Mouse (Mus musculus) olfactory bulb, adult 2 months (tissue): ENCODE measurements around the gene Aox2. TPM values are rescaled to one million over a fixed set of nuclear protein-coding genes. Genes with fewer than 3 reads are reported as not detected.

Experiments used
- H3K27ac ChIP-seq: fragments of 200-500 bp; 2 replicates; pipeline ENCODE4 v1.5.1; 2012; ENCODE audit warnings: low read depth, low read length; ENCODE audit not compliant: insufficient read depth
- H3K4me1 ChIP-seq: fragments of 200-500 bp; 2 replicates; pipeline ENCODE4 v1.6.1; 2012; ENCODE audit warnings: low read length; ENCODE audit not compliant: control insufficient read depth, insufficient read depth
- H3K4me3 ChIP-seq: fragments of 200-500 bp; 2 replicates; pipeline ENCODE4 v1.5.1; 2012; ENCODE audit warnings: mild to moderate bottlenecking, low read depth, low read length, moderate library complexity; ENCODE audit not compliant: insufficient read depth
- CTCF ChIP-seq: fragments of 200-500 bp; IDR thresholded peaks from 2 replicates; pipeline ENCODE4 v1.5.1; 2012; ENCODE audit warnings: low read depth, mild to moderate bottlenecking, low read length, moderate library complexity; ENCODE audit not compliant: insufficient read depth
- POLR2A ChIP-seq: fragments of 200-500 bp; IDR thresholded peaks from 2 replicates; pipeline ENCODE4 v1.6.1; 2012; ENCODE audit warnings: mild to moderate bottlenecking, low read depth, low read length, moderate library complexity; ENCODE audit not compliant: insufficient read depth
- WGBS: fragments of 180-500 bp; shearing (Covaris S2); methylation state at CpG from one replicate; pipeline ENCODE4 v1.1.7; 2018; 5-methylcytosine and 5-hydroxymethylcytosine counted together
- polyA plus RNA-seq: library from polyadenylated mRNA; stranded (reverse); fragments of >200 nt; gene quantifications from 2 replicates; pipeline ENCODE4 v1.2.4, GENCODE M21; 2012; ENCODE audit warnings: low replicate concordance; ENCODE audit not compliant: missing spikeins, insufficient read depth, insufficient read length

Aox2 gene
- polyA plus RNA-seq, 1 experiment, result not detected

GRCm38 (mm10) chr1:58296278-58296677, 18.2 kb downstream of the Aox2 start:
- 4% methylated on average over 7 of the region's 7 CpGs for WGBS
- no peak for TF ChIP-seq POLR2A
- peak; percentile 60 for TF ChIP-seq CTCF
- Histone ChIP-seq H3K4me3 (no peak overlapping the region), H3K27ac (no peak overlapping the region), H3K4me1 (no peaks in the 10 kb centered on the region)

- no peak overlapping the region for H3K4me3 ChIP-seq
- TF ChIP-seq CTCF, result no peak
- TF ChIP-seq POLR2A, result no peak
- WGBS, result 61% methylated on average over 4 of the region's 4 CpGs
- H3K27ac ChIP-seq, result no peak overlapping the region
- H3K4me1 ChIP-seq, result no peaks in the 10 kb centered on the region
These were observed 18.7 kb downstream of the Aox2 start for GRCm38 (mm10) chr1:58296821-58297220.

DNA sequence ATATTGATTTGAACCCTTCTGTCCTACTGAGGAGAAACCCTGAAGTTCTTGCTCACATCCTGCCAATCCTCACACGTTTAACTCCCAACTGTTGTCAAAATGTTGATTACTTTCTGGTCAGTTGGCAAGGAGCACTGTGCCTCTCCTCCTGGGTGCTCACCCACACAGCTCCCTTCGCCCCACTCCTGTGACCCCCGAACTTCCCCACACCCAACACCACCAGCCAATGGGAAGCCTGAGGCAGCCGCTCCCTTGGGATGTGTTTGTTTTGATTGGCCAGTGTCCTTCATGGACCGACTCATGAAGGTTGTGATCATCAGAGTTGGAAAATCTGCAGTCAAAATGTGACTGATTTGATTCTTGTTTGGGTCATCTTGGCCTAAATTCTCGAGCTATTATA, 20.2 kb downstream of the Aox2 start:
- no peaks in the 10 kb centered on the region for H3K4me1 ChIP-seq
- WGBS, result 75% methylated on average over 6 of the region's 6 CpGs
- no peak overlapping the region for H3K4me3 ChIP-seq
- TF ChIP-seq CTCF (no peak), POLR2A (no peak)
- no peak overlapping the region for H3K27ac ChIP-seq

- TF ChIP-seq CTCF, result no peak
- H3K4me1 ChIP-seq, result peaks cover 3% of the 10 kb centered on the region; the same call in 1 of the 2 replicates
- no peak overlapping the region for H3K4me3 ChIP-seq
- 93% methylated on average over 7 of the region's 7 CpGs for WGBS
- no peak overlapping the region for H3K27ac ChIP-seq
These were observed 22.9 kb downstream of the Aox2 start for GRCm38 (mm10) chr1:58301073-58301472.

GRCm38 (mm10) chr1:58302015-58302414, 23.9 kb downstream of the Aox2 start:
- WGBS, result 82% methylated on average over 6 of the region's 6 CpGs
- no peak for TF ChIP-seq POLR2A
- TF ChIP-seq CTCF, result no peak
- peaks cover 3% of the 10 kb centered on the region; the same call in 1 of the 2 replicates for H3K4me1 ChIP-seq
- no peak overlapping the region for H3K4me3 ChIP-seq
- H3K27ac ChIP-seq, result no peak overlapping the region

DNA sequence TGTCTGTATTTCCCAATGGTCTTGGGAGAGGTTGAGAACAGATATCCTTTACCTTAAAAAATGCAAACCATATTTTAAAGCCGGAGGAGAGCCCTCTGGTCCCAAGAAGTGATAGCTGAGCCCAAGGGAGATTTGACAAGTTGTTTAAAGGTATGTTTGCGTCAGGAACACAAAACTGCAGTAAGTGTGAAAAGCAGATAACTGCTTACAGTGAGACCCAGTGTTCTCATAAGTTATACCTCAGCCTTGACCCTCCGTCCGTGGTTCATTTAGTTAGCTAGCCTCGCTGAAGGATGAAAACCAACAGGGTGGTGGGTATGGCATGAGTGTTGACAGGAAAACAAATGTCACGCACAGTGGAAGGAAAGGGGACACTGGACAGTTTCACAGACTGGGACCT, 24.9 kb downstream of the Aox2 start:
- no peak for TF ChIP-seq POLR2A
- Histone ChIP-seq H3K27ac (no peak overlapping the region), H3K4me1 (peaks cover 3% of the 10 kb centered on the region; the same call in 1 of the 2 replicates), H3K4me3 (no peak overlapping the region)
- 95% methylated on average over 6 of the region's 6 CpGs for WGBS

DNA sequence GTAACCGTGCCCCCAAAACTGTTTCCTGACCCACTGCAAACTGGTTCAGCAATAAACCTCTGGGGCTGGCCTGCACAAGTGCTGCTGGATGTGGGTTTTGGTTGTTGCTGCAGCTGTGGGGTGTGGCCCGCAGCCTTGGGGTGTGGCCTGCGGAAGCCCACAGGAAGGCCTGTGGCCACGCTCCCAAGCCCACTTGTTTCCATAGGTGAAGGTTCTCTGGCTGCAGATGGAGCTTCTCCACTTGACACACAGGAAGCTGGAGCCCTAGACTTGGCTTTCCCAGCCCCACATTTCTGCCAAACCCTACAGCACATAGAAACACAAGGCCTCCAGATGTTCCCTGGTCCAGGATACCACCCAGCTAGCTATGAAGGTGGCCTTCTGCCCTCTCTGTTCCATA, 25.6 kb downstream of the Aox2 start:
- Histone ChIP-seq H3K4me3 (no peak overlapping the region), H3K27ac (no peak overlapping the region), H3K4me1 (peaks cover 3% of the 10 kb centered on the region; the same call in 1 of the 2 replicates)
- 88% methylated on average over 4 of the region's 4 CpGs for WGBS
- TF ChIP-seq CTCF (no peak), POLR2A (no peak)

- peaks cover 3% of the 10 kb centered on the region; the same call in 1 of the 2 replicates for H3K4me1 ChIP-seq
- TF ChIP-seq POLR2A, result no peak
- no peak overlapping the region for H3K27ac ChIP-seq
- no peak overlapping the region for H3K4me3 ChIP-seq
- 53% methylated on average over 12 of the region's 12 CpGs for WGBS
These were observed 26.2 kb downstream of the Aox2 start for GRCm38 (mm10) chr1:58304296-58304695.

GRCm38 (mm10) chr1:58307181-58307580, 29.1 kb downstream of the Aox2 start:
- Histone ChIP-seq H3K4me3 (no peak overlapping the region), H3K27ac (no peak overlapping the region), H3K4me1 (peaks cover 3% of the 10 kb centered on the region; the same call in 1 of the 2 replicates)
- WGBS, result 84% methylated on average over 8 of the region's 8 CpGs
- no peak for TF ChIP-seq CTCF
- no peak for TF ChIP-seq POLR2A

DNA sequence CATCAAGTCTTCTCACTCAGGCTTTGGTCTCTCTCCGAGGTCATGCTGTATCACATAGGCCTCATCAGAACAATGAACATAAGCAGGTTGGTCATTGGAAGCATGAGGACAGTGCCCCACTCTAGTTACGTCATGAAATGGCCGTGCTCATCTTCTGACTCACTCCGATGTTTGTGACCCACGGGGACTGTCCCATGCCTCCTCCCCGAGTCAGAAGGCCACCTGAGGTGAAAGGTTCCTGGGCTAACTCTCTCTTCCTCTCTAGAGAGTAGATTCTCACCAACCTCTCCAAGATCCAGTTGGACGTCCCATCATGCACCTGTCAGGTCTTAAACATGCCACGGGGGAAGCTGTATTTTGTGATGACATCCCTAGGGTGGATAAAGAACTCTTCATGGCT, 30.5 kb downstream of the Aox2 start:
- H3K27ac ChIP-seq, result no peak overlapping the region
- no peak overlapping the region for H3K4me3 ChIP-seq
- 88% methylated on average over 8 of the region's 8 CpGs for WGBS
- TF ChIP-seq POLR2A (no peak), CTCF (no peak)
- peaks cover 3% of the 10 kb centered on the region; the same call in 1 of the 2 replicates for H3K4me1 ChIP-seq
